Mouse (Mus musculus): ENCODE measurements around the gene Asl. TPM values are rescaled to one million over a fixed set of nuclear protein-coding genes. Genes with fewer than 3 reads are reported as not detected.

Gene Asl
- polyA plus RNA-seq, 1 experiment, result 16.5 TPM

DNA sequence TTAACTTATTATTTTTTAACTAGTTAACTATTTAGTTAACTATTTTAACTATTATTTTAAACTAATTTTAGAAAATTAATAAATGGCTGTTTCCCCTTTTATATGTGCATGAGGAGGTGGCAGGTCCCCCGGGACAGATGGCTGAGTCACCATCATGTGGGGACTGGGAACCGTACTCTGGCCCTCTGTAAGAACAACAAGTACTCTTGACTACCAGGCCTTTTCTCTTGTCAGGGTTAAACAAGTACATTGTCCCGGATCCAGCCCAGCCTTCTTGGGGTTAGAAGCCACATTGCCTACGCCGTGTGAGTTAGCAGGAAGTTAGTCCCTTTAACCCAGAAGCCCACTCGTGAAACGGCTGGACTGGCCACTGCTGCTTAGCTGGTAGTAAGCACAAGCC, 34.1 kb downstream of the Asl start:
- Histone ChIP-seq H3K27ac (ENCODE audit: control insufficient read depth, insufficient read depth, low read depth, low read length) (no peak overlapping the region), H3K36me3 (ENCODE audit: control insufficient read depth, insufficient read depth, low read length) (no peaks in the 10 kb centered on the region), H3K4me1 (ENCODE audit: control insufficient read depth, insufficient read depth, low read length) (peaks cover 5% of the 10 kb centered on the region)

DNA sequence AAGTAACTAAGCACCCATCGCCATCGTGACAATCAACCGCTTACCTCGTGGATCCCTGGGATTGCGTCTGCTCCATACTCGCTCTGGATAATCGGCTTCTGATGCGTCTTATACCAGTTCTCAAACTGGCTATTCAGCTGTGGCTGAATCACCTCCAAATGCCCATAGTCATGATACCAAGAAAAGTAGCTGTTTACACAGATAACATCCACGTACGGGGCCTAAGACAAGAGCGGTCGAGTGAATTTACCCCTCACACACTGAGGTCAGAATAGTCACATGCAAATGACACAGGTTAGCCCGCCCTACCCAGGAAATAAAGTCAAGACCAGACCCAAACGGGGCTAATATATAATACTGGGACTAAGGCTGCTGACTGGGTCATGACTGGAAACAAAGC, 35.7 kb downstream of the Asl start:
- Histone ChIP-seq H3K27ac (ENCODE audit: control insufficient read depth, insufficient read depth, low read depth, low read length) (no peak overlapping the region), H3K27me3 (ENCODE audit: control insufficient read depth, insufficient read depth, low read length) (no peaks in the 10 kb centered on the region), H3K4me3 (ENCODE audit: control insufficient read depth, low read depth, low read length) (no peak overlapping the region), H3K36me3 (ENCODE audit: control insufficient read depth, insufficient read depth, low read length) (no peaks in the 10 kb centered on the region), H3K4me1 (ENCODE audit: control insufficient read depth, insufficient read depth, low read length) (peaks cover 5% of the 10 kb centered on the region)
- no peak for TF ChIP-seq POLR2A (IDR thresholded peaks at IDR 0.05; ENCODE audit: control insufficient read depth, low read depth, low read length)
- no peak for TF ChIP-seq CTCF (IDR thresholded peaks at IDR 0.05; ENCODE audit: control insufficient read depth, insufficient read depth, insufficient replicate concordance, low read depth, low read length)

More for the DNA sequence above, 34.1 kb downstream of the Asl start:
- Histone ChIP-seq H3K4me3 (ENCODE audit: control insufficient read depth, low read depth, low read length) (no peak overlapping the region), H3K27me3 (ENCODE audit: control insufficient read depth, insufficient read depth, low read length) (no peaks in the 10 kb centered on the region)
- TF ChIP-seq POLR2A (IDR thresholded peaks at IDR 0.05; ENCODE audit: control insufficient read depth, low read depth, low read length) (no peak), CTCF (IDR thresholded peaks at IDR 0.05; ENCODE audit: control insufficient read depth, insufficient read depth, insufficient replicate concordance, low read depth, low read length) (no peak)

DNA sequence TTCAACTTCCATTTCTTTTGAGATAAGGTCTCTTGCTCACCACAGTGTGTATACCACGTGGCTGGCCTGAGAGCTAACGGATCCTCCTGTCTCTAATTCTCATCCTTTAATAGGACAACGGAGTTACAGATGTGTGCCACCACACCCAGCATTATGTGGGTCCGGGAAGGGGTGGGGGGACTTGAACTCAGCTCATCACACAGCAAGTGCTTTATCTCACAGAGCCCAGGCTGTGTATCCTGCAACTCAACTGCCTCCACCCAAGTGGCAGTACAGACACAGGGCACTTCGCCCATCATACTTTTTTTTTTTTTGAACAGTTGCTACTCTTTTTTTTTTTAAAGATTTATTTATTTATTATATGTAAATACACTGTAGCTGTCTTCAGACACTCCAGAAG, 37.1 kb downstream of the Asl start:
- H3K27ac ChIP-seq (ENCODE audit: control insufficient read depth, insufficient read depth, low read depth, low read length), result no peak overlapping the region
- H3K36me3 ChIP-seq (ENCODE audit: control insufficient read depth, insufficient read depth, low read length), result no peaks in the 10 kb centered on the region
- no peaks in the 10 kb centered on the region for H3K27me3 ChIP-seq (ENCODE audit: control insufficient read depth, insufficient read depth, low read length)
- TF ChIP-seq CTCF (IDR thresholded peaks at IDR 0.05; ENCODE audit: control insufficient read depth, insufficient read depth, insufficient replicate concordance, low read depth, low read length), result no peak
- no peak for TF ChIP-seq POLR2A (IDR thresholded peaks at IDR 0.05; ENCODE audit: control insufficient read depth, low read depth, low read length)
- H3K4me1 ChIP-seq (ENCODE audit: control insufficient read depth, insufficient read depth, low read length), result no peaks in the 10 kb centered on the region; the same call in 1 of the 2 replicates
- H3K4me3 ChIP-seq (ENCODE audit: control insufficient read depth, low read depth, low read length), result no peak overlapping the region

DNA sequence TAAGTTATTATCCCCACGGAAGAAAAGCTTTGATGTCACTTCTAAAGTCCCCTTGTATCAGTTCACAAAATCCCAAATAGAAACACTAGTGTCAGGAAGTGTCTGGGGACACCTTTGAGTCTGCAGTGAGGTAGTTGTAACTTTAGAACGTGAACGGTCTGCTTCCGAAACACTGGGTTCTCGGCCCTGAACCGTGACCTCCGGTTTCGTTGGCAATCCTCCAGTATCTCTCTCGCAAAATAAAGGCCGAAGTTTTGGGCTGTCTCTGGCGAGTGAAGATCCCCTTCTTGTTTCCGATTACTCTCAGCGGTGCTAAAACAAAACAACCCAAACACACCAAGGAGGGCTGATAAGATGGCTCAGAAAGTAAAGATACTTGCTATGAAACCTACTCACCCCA, 39.7 kb downstream of the Asl start:
- TF ChIP-seq CTCF (IDR thresholded peaks at IDR 0.05; ENCODE audit: control insufficient read depth, insufficient read depth, insufficient replicate concordance, low read depth, low read length) (no peak), POLR2A (IDR thresholded peaks at IDR 0.05; ENCODE audit: control insufficient read depth, low read depth, low read length) (no peak)
- Histone ChIP-seq H3K27ac (ENCODE audit: control insufficient read depth, insufficient read depth, low read depth, low read length) (no peak overlapping the region), H3K36me3 (ENCODE audit: control insufficient read depth, insufficient read depth, low read length) (no peaks in the 10 kb centered on the region), H3K4me1 (ENCODE audit: control insufficient read depth, insufficient read depth, low read length) (no peaks in the 10 kb centered on the region; the same call in 1 of the 2 replicates), H3K27me3 (ENCODE audit: control insufficient read depth, insufficient read depth, low read length) (no peaks in the 10 kb centered on the region), H3K4me3 (ENCODE audit: control insufficient read depth, low read depth, low read length) (no peak overlapping the region)

DNA sequence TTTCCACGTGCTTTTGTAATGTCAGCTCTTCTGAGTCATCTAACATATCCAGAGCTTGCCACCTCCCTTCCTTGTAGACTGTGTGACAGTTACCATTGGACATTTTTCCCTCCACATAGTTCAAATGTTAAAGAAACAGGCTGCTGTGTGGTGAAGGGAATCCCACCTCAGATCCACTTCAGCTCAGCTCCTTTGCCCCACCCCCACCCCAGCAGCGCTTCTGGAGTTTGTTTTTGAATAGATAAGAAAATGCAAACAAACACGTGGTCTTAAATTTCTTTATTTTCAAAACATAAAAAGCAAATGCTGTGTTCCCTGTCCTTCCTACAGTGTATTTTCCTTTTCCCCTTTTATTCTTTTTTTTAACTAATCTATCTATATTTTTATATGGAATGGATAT, 48.8 kb downstream of the Asl start:
- Histone ChIP-seq H3K4me3 (ENCODE audit: control insufficient read depth, low read depth, low read length) (no peak overlapping the region), H3K27ac (ENCODE audit: control insufficient read depth, insufficient read depth, low read depth, low read length) (no peak overlapping the region), H3K4me1 (ENCODE audit: control insufficient read depth, insufficient read depth, low read length) (no peaks in the 10 kb centered on the region), H3K36me3 (ENCODE audit: control insufficient read depth, insufficient read depth, low read length) (no peaks in the 10 kb centered on the region; the same call in 1 of the 2 replicates), H3K27me3 (ENCODE audit: control insufficient read depth, insufficient read depth, low read length) (no peaks in the 10 kb centered on the region)
- TF ChIP-seq CTCF (IDR thresholded peaks at IDR 0.05; ENCODE audit: control insufficient read depth, insufficient read depth, insufficient replicate concordance, low read depth, low read length), result no peak

DNA sequence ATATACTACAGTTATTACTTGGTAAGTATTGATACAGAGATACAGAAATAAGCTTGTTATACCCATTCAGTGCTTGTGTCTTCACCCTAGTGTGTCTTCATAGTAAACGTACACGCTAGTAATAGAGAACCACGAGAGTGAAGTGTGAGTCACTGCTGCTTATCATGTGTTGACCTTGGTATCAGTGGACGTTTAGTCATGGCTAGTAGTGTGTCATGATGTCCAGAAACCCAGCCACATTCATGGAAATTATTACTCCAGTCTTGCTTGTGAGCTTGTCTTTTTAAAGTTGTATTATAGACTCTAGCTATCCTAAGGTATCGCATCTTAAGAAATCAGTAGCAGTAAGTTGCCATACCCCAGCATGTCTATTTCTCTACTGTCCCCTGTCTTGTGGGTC, 50.4 kb downstream of the Asl start:
- no peaks in the 10 kb centered on the region; the same call in 1 of the 2 replicates for H3K36me3 ChIP-seq (ENCODE audit: control insufficient read depth, insufficient read depth, low read length)
- no peaks in the 10 kb centered on the region for H3K27me3 ChIP-seq (ENCODE audit: control insufficient read depth, insufficient read depth, low read length)
- H3K4me3 ChIP-seq (ENCODE audit: control insufficient read depth, low read depth, low read length), result no peak overlapping the region
- H3K27ac ChIP-seq (ENCODE audit: control insufficient read depth, insufficient read depth, low read depth, low read length), result no peak overlapping the region
- TF ChIP-seq POLR2A (IDR thresholded peaks at IDR 0.05; ENCODE audit: control insufficient read depth, low read depth, low read length), result no peak
- no peak for TF ChIP-seq CTCF (IDR thresholded peaks at IDR 0.05; ENCODE audit: control insufficient read depth, insufficient read depth, insufficient replicate concordance, low read depth, low read length)
- H3K4me1 ChIP-seq (ENCODE audit: control insufficient read depth, insufficient read depth, low read length), result no peaks in the 10 kb centered on the region

DNA sequence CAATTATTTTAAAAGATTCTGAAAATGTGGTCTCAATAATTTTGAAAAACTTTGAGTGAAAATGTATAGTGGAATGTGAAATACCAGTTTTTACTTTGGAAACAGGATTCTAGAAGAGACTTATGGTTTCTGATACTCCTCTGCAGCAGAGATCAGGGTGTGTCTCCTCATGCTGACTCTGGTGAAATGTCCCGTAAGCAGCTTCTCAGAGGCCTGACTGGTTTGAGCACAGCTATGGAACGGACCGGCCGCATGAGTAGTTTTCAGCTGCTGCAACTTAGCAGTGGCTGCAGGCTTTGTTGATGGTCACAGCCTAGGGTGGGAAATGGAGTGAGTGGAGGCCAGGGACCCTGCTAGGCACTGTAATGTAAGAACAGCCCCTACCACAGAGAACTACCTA, 51.3 kb downstream of the Asl start:
- Histone ChIP-seq H3K36me3 (ENCODE audit: control insufficient read depth, insufficient read depth, low read length) (no peaks in the 10 kb centered on the region; the same call in 1 of the 2 replicates), H3K27me3 (ENCODE audit: control insufficient read depth, insufficient read depth, low read length) (no peaks in the 10 kb centered on the region), H3K27ac (ENCODE audit: control insufficient read depth, insufficient read depth, low read depth, low read length) (no peak overlapping the region), H3K4me3 (ENCODE audit: control insufficient read depth, low read depth, low read length) (no peak overlapping the region), H3K4me1 (ENCODE audit: control insufficient read depth, insufficient read depth, low read length) (no peaks in the 10 kb centered on the region)
- no peak for TF ChIP-seq POLR2A (IDR thresholded peaks at IDR 0.05; ENCODE audit: control insufficient read depth, low read depth, low read length)
- no peak for TF ChIP-seq CTCF (IDR thresholded peaks at IDR 0.05; ENCODE audit: control insufficient read depth, insufficient read depth, insufficient replicate concordance, low read depth, low read length)

DNA sequence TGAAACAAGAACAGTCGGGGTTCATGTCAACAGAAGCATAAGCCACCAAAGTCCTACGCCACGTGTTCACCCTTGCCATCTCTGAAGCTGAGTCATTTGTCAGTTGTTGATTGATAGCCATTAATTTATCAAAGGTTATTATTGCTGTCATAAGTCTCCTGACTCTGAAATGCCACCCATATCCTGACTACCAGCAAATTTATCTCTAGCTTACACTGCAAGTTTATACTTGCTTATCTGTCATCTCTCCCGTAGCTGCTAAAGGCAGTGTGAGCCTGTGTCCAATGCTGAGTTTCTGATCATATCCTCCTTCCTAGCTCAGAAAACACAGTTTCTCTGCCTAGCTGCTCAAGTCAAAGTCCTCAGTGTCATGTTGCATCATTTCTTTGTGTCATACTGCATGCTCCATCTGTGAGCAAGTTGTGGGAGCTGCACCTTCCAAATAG, 54.2 kb downstream of the Asl start:
- H3K4me1 ChIP-seq (ENCODE audit: control insufficient read depth, insufficient read depth, low read length), result no peaks in the 10 kb centered on the region
- TF ChIP-seq CTCF (IDR thresholded peaks at IDR 0.05; ENCODE audit: control insufficient read depth, insufficient read depth, insufficient replicate concordance, low read depth, low read length) (no peak), POLR2A (IDR thresholded peaks at IDR 0.05; ENCODE audit: control insufficient read depth, low read depth, low read length) (no peak)
- H3K36me3 ChIP-seq (ENCODE audit: control insufficient read depth, insufficient read depth, low read length), result peaks cover 3% of the 10 kb centered on the region
- H3K27ac ChIP-seq (ENCODE audit: control insufficient read depth, insufficient read depth, low read depth, low read length), result no peak overlapping the region
- H3K4me3 ChIP-seq (ENCODE audit: control insufficient read depth, low read depth, low read length), result no peak overlapping the region
- no peaks in the 10 kb centered on the region for H3K27me3 ChIP-seq (ENCODE audit: control insufficient read depth, insufficient read depth, low read length)
